Mouse (Mus musculus) embryonic facial prominence, embryonic 13.5 days (tissue): ENCODE data around the gene Ccnd3. TPM values are rescaled to one million over a fixed set of nuclear protein-coding genes. Genes with fewer than 3 reads are reported as not detected.

Experiments used
- polyA plus RNA-seq: library from polyadenylated mRNA; unstranded; fragments of >200 nt; fragmentation: Nextera tagmentation; extraction: Ambion mirVana; gene quantifications from 2 replicates; pipeline ENCODE4 v1.2.1, GENCODE M21; 2015

The Ccnd3 gene
- polyA plus RNA-seq, 1 experiment from 2014 or later: 377 TPM

Other genes starting within 250 kb of the Ccnd3 start
- gene Mrps10, start 136.2 kb upstream of the Ccnd3 start, polyA plus RNA-seq: 73.4 and 74.5 TPM in 2 replicates
- gene Guca1b, start 119.7 kb upstream of the Ccnd3 start, polyA plus RNA-seq: 0.73 and 0.84 TPM in 2 replicates
- 1.9 and 2.0 TPM in 2 replicates for gene Guca1a, start 104.5 kb upstream of the Ccnd3 start, polyA plus RNA-seq
- 1.7 and 2.0 TPM in 2 replicates for gene AI661453, start 68.4 kb upstream of the Ccnd3 start, polyA plus RNA-seq
- 0.25 TPM in 1 of 2 replicates, not detected in the other for gene 1700001C19Rik, start 67.7 kb upstream of the Ccnd3 start, polyA plus RNA-seq
- gene Taf8, start 2.8 kb upstream of the Ccnd3 start, polyA plus RNA-seq: 34.1 and 38.1 TPM in 2 replicates
- 23.0 and 26.6 TPM in 2 replicates for gene Bysl, start 106.4 kb downstream of the Ccnd3 start, polyA plus RNA-seq
- gene Med20, start 106.5 kb downstream of the Ccnd3 start, polyA plus RNA-seq: 52.9 and 60.1 TPM in 2 replicates
- gene Gm20517, start 106.5 kb downstream of the Ccnd3 start, polyA plus RNA-seq: 0.96 and 2.4 TPM in 2 replicates
- 6.2 and 6.4 TPM in 2 replicates for gene Usp49, start 125.6 kb downstream of the Ccnd3 start, polyA plus RNA-seq
- 412 and 418 TPM in 2 replicates for gene Tomm6, start 183.3 kb downstream of the Ccnd3 start, polyA plus RNA-seq
- gene Frs3, start 184.0 kb downstream of the Ccnd3 start, polyA plus RNA-seq: 7.5 TPM in 2 replicates
- 0.39 and 0.54 TPM in 2 replicates for gene Gm21981, start 189.4 kb downstream of the Ccnd3 start, polyA plus RNA-seq
- gene Prickle4, start 189.7 kb downstream of the Ccnd3 start, polyA plus RNA-seq: 0.60 and 0.91 TPM in 2 replicates
- gene Pgc, start 221.8 kb downstream of the Ccnd3 start, polyA plus RNA-seq: not detected in 2 replicates
- gene Tfeb, start 232.0 kb downstream of the Ccnd3 start, polyA plus RNA-seq: 6.7 and 6.8 TPM in 2 replicates